Mouse (Mus musculus): ENCODE results near the gene Pik3r1. TPM values are rescaled to one million over a fixed set of nuclear protein-coding genes. Genes with fewer than 3 reads are reported as not detected.
A peak's percentile ranks its signal among the peaks of the same experiment; 100 is the strongest.

The Pik3r1 gene
- polyA plus RNA-seq, 1 experiment from 2014 or later, result 46.0 TPM

GRCm38 (mm10) chr13:101799318-101799717 lies 31.3 kb upstream of the Pik3r1 start:
- 90% methylated on average over 2 of the region's 2 CpGs for WGBS
- Histone ChIP-seq H3K9me3 (replicated peaks) (no peaks in the 10 kb centered on the region), H3K4me2 (replicated peaks) (no peak overlapping the region), H3K36me3 (no peaks in the 10 kb centered on the region), H3K27ac (replicated peaks) (no peak overlapping the region), H3K4me1 (peaks cover 13% of the 10 kb centered on the region), H3K27me3 (0 out of 2 replicates have a peak, but pooled peaks cover 5% of the 10 kb centered on the region), H3K4me3 (replicated peaks) (no peak overlapping the region), H3K9ac (no peak overlapping the region)
- ATAC-seq (ENCODE audit: insufficient number of reproducible peaks, low FRiP score, low TSS enrichment, low read depth), result no peak

GRCm38 (mm10) chr13:101798522-101798921 lies 30.5 kb upstream of the Pik3r1 start:
- H3K36me3 ChIP-seq, result no peaks in the 10 kb centered on the region
- ATAC-seq (ENCODE audit: insufficient number of reproducible peaks, low FRiP score, low TSS enrichment, low read depth), result no peak
- no peak overlapping the region for H3K4me3 ChIP-seq (replicated peaks)
- no peaks in the 10 kb centered on the region for H3K9me3 ChIP-seq (replicated peaks)
- no peak overlapping the region for H3K9ac ChIP-seq
- no peak overlapping the region for H3K4me2 ChIP-seq (replicated peaks)
- H3K27ac ChIP-seq (replicated peaks), result no peak overlapping the region
- 0 out of 2 replicates have a peak, but pooled peaks cover 5% of the 10 kb centered on the region for H3K27me3 ChIP-seq
- 86% methylated on average over 4 of the region's 4 CpGs for WGBS
- peaks cover 13% of the 10 kb centered on the region for H3K4me1 ChIP-seq

GRCm38 (mm10) chr13:101796983-101797382 lies 29.0 kb upstream of the Pik3r1 start:
- no peaks in the 10 kb centered on the region for H3K9me3 ChIP-seq (replicated peaks)
- ATAC-seq (ENCODE audit: insufficient number of reproducible peaks, low FRiP score, low TSS enrichment, low read depth), result no peak
- WGBS, result 60% methylated on average over 6 of the region's 6 CpGs
- peaks cover 12% of the 10 kb centered on the region for H3K4me1 ChIP-seq
- no peaks in the 10 kb centered on the region for H3K36me3 ChIP-seq
- no peak overlapping the region for H3K4me2 ChIP-seq (replicated peaks)
- H3K27ac ChIP-seq (replicated peaks), result no peak overlapping the region
- no peak overlapping the region for H3K4me3 ChIP-seq (replicated peaks)
- no peak overlapping the region for H3K9ac ChIP-seq
- H3K27me3 ChIP-seq, result 0 out of 2 replicates have a peak, but pooled peaks cover 5% of the 10 kb centered on the region

- H3K27ac ChIP-seq (replicated peaks), result no peak overlapping the region
- no peak overlapping the region for H3K4me2 ChIP-seq (replicated peaks)
- H3K4me1 ChIP-seq, result no peaks in the 10 kb centered on the region
- H3K27me3 ChIP-seq, result no peaks in the 10 kb centered on the region
- no peak overlapping the region for H3K9ac ChIP-seq
- no peak overlapping the region for H3K4me3 ChIP-seq (replicated peaks)
- ATAC-seq (ENCODE audit: insufficient number of reproducible peaks, low FRiP score, low TSS enrichment, low read depth), result no peak
- no peaks in the 10 kb centered on the region for H3K9me3 ChIP-seq (replicated peaks)
- H3K36me3 ChIP-seq, result no peaks in the 10 kb centered on the region
- 82% methylated on average over 4 of the region's 4 CpGs for WGBS
Observed at GRCm38 (mm10) chr13:101785705-101786104, 17.7 kb upstream of the Pik3r1 start.

GRCm38 (mm10) chr13:101784651-101785289 lies 16.8 kb upstream of the Pik3r1 start:
- Histone ChIP-seq H3K9ac (no peak overlapping the region), H3K27me3 (no peaks in the 10 kb centered on the region), H3K4me3 (replicated peaks) (no peak overlapping the region), H3K4me2 (replicated peaks) (no peak overlapping the region), H3K27ac (replicated peaks) (no peak overlapping the region), H3K9me3 (replicated peaks) (no peaks in the 10 kb centered on the region), H3K36me3 (no peaks in the 10 kb centered on the region), H3K4me1 (no peaks in the 10 kb centered on the region)
- 92% methylated on average over 13 of the region's 13 CpGs for WGBS
- ATAC-seq (ENCODE audit: insufficient number of reproducible peaks, low FRiP score, low TSS enrichment, low read depth), result no peak

- Histone ChIP-seq H3K4me3 (replicated peaks) (no peak overlapping the region), H3K9me3 (replicated peaks) (no peaks in the 10 kb centered on the region), H3K27me3 (no peaks in the 10 kb centered on the region), H3K4me2 (replicated peaks) (no peak overlapping the region), H3K9ac (no peak overlapping the region), H3K4me1 (no peaks in the 10 kb centered on the region), H3K27ac (replicated peaks) (no peak overlapping the region), H3K36me3 (no peaks in the 10 kb centered on the region)
- no peak for ATAC-seq (ENCODE audit: insufficient number of reproducible peaks, low FRiP score, low TSS enrichment, low read depth)
- WGBS, result 90% methylated on average over 4 of the region's 4 CpGs
Observed at GRCm38 (mm10) chr13:101779011-101779410, 11.0 kb upstream of the Pik3r1 start.

- Histone ChIP-seq H3K9me3 (replicated peaks) (no peaks in the 10 kb centered on the region), H3K9ac (no peak overlapping the region), H3K27ac (replicated peaks) (no peak overlapping the region), H3K36me3 (no peaks in the 10 kb centered on the region), H3K4me2 (replicated peaks) (no peak overlapping the region), H3K4me3 (replicated peaks) (no peak overlapping the region), H3K27me3 (no peaks in the 10 kb centered on the region), H3K4me1 (no peaks in the 10 kb centered on the region)
- ATAC-seq (ENCODE audit: insufficient number of reproducible peaks, low FRiP score, low TSS enrichment, low read depth), result no peak
- 70% methylated on average over 3 of the region's 3 CpGs for WGBS
Observed at GRCm38 (mm10) chr13:101777851-101778250, 9.8 kb upstream of the Pik3r1 start.

- Histone ChIP-seq H3K4me3 (replicated peaks) (no peak overlapping the region), H3K27me3 (no peaks in the 10 kb centered on the region), H3K9me3 (replicated peaks) (no peaks in the 10 kb centered on the region), H3K36me3 (no peaks in the 10 kb centered on the region), H3K4me2 (replicated peaks) (no peak overlapping the region), H3K27ac (replicated peaks) (no peak overlapping the region), H3K9ac (no peak overlapping the region), H3K4me1 (peaks cover 11% of the 10 kb centered on the region)
- ATAC-seq (ENCODE audit: insufficient number of reproducible peaks, low FRiP score, low TSS enrichment, low read depth), result no peak
Observed at GRCm38 (mm10) chr13:101771071-101771470, 3.1 kb upstream of the Pik3r1 start.

GRCm38 (mm10) chr13:101769955-101770354 lies 1.9 kb upstream of the Pik3r1 start:
- Histone ChIP-seq H3K27ac (replicated peaks) (no peak overlapping the region), H3K4me3 (replicated peaks) (no peak overlapping the region), H3K9me3 (replicated peaks) (no peaks in the 10 kb centered on the region), H3K4me1 (peaks cover 22% of the 10 kb centered on the region), H3K4me2 (replicated peaks) (no peak overlapping the region), H3K9ac (no peak overlapping the region), H3K36me3 (0 out of 2 replicates have a peak, but pooled peaks cover 2% of the 10 kb centered on the region), H3K27me3 (no peaks in the 10 kb centered on the region)
- no peak for ATAC-seq (ENCODE audit: insufficient number of reproducible peaks, low FRiP score, low TSS enrichment, low read depth)
- WGBS, result 83% methylated on average over 4 of the region's 4 CpGs

- Histone ChIP-seq H3K4me3 (replicated peaks) (peak overlapping the region; percentile 92), H3K4me1 (peaks cover 31% of the 10 kb centered on the region), H3K9me3 (replicated peaks) (no peaks in the 10 kb centered on the region), H3K36me3 (0 out of 2 replicates have a peak, but pooled peaks cover 3% of the 10 kb centered on the region), H3K4me2 (replicated peaks) (peak overlapping the region; percentile 88), H3K27ac (replicated peaks) (peak overlapping the region; percentile 88), H3K27me3 (no peaks in the 10 kb centered on the region), H3K9ac (peak overlapping the region; percentile 57)
- WGBS, result 4% methylated on average over 17 of the region's 17 CpGs
- peak; percentile 4; the same call in 1 of the 2 replicates for ATAC-seq (ENCODE audit: insufficient number of reproducible peaks, low FRiP score, low TSS enrichment, low read depth)
Observed at GRCm38 (mm10) chr13:101768630-101768991, 594 bp upstream of the Pik3r1 start.

GRCm38 (mm10) chr13:101767013-101767808 lies 806 bp downstream of the Pik3r1 start:
- Histone ChIP-seq H3K4me1 (peaks cover 41% of the 10 kb centered on the region), H3K4me3 (replicated peaks) (peak overlapping the region; percentile 92), H3K27me3 (no peaks in the 10 kb centered on the region), H3K9me3 (replicated peaks) (no peaks in the 10 kb centered on the region), H3K9ac (peak overlapping the region; percentile 90), H3K4me2 (replicated peaks) (peak overlapping the region; percentile 88), H3K27ac (replicated peaks) (peak overlapping the region; percentile 98), H3K36me3 (0 out of 2 replicates have a peak, but pooled peaks cover 3% of the 10 kb centered on the region)
- peak; percentile 21 for ATAC-seq (ENCODE audit: insufficient number of reproducible peaks, low FRiP score, low TSS enrichment, low read depth)
- WGBS, result under 1% methylated on average over 59 of the region's 60 CpGs
